8 mouse cellular contexts compared by ENCODE assay signal in the genomic region with DNA sequence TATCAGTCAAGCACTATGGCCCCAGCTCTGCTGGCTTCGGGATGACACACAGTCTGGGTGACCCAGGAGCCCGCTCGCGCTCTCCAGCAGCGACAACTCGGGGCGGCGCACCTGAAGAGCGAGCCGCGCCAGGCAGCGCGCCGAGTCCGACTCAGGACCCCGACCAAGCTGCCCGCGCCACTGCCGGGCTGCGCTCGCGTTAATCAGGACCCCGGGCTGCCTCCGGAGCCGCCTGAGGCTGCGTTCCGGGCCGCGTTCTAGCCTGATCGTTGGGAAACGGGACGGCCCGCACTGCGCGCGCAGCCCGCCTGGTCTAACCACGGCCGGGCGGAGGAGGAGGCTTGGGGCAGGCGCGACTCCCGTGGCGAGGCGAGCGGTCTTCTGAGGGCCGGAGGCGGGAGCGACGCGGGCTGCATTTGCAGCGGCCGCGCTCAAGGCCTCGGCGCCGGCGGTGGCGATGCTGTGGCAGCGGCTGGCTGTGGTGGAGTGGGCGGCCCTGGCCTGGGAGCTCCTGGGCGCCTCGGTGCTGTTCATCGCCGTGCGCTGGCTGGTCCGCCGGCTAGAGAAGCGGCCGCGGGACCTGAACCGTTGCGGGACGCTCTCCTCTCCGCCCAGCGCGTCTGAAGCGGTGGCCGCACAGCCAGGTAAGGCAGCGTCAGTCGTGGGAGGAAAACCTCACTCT. TPM values are rescaled to one million over a fixed set of nuclear protein-coding genes. Genes with fewer than 3 reads are reported as not detected.
DNase-seq lines count a peak whose midpoint lies in the region; ATAC-seq lines count a peak whose summit lies in the region.

A gene (plus strand): TSS at position 225 of the 682 bp plus-strand sequence.

- H3K4me2 ChIP-seq in forebrain, embryonic 11.5 days (ENCODE audit: low read depth, low read length, severe bottlenecking): peak within 1 kb of the TSS; percentile 67
- peak within 1 kb of the TSS; percentile 88 for H3K4me2 ChIP-seq in heart, embryonic 16.5 days (ENCODE audit: low read depth, low read length)
- H3K4me2 ChIP-seq in liver, embryonic 15.5 days: peak within 1 kb of the TSS; percentile 87
- H3K4me2 ChIP-seq in neural tube, embryonic 12.5 days (replicated peaks): peak within 1 kb of the TSS; percentile 66

- peak; percentile 97 for ATAC-seq in forebrain, embryonic 11.5 days (replicated peaks; ENCODE audit: low FRiP score)
- peak; percentile 93 for ATAC-seq in heart, embryonic 16.5 days (replicated peaks; ENCODE audit: extremely low read depth, insufficient read depth, low FRiP score)
- peak; percentile 97 for ATAC-seq in liver, embryonic 15.5 days (ENCODE audit: insufficient read depth)
- ATAC-seq in neural tube, embryonic 12.5 days (ENCODE audit: low FRiP score, low read depth): peak; percentile 94

- H3K36me3 ChIP-seq in forebrain, embryonic 11.5 days (ENCODE audit: control insufficient read depth, insufficient read depth, low read length): no peaks in the 10 kb centered on the region; the same call in 1 of the 2 replicates
- peaks cover 20% of the 10 kb centered on the region for H3K36me3 ChIP-seq in heart, embryonic 16.5 days (ENCODE audit: control insufficient read depth, insufficient read depth)
- peaks cover 21% of the 10 kb centered on the region for H3K36me3 ChIP-seq in liver, embryonic 15.5 days (replicated peaks)
- peaks cover 11% of the 10 kb centered on the region for H3K36me3 ChIP-seq in neural tube, embryonic 12.5 days

- DNase-seq in CD8-positive naive resting alpha-beta T cell, adult 2 months (ENCODE audit: low read depth in 2 of 2, low spot score in 2 of 2): peak; percentile 91 to 95
- DNase-seq in c-Kit-positive CD71-negative TER-119-negative erythroid progenitor cells, embryonic 14.5 days (ENCODE audit: low read depth): peak; percentile 88
- peak; percentile 97 for DNase-seq in forebrain, embryonic 11.5 days (ENCODE audit: low spot score)
- DNase-seq in kidney, postnatal 36 days: peak; percentile 93 to 96
- peak; percentile 77 for DNase-seq in telencephalon, adult 2 months (ENCODE audit: low read depth, low spot score)

- H3K4me3 ChIP-seq in forebrain, embryonic 11.5 days (ENCODE audit: low read depth, low read length): peak within 1 kb of the TSS; percentile 93
- H3K4me3 ChIP-seq in heart, embryonic 16.5 days (ENCODE audit: low read length): peak within 1 kb of the TSS; percentile 98
- peak within 1 kb of the TSS; percentile 91 for H3K4me3 ChIP-seq in liver, embryonic 15.5 days (replicated peaks)
- peak within 1 kb of the TSS; percentile 93 for H3K4me3 ChIP-seq in neural tube, embryonic 12.5 days

- peak within 1 kb of the TSS; percentile 93 for H3K9ac ChIP-seq in forebrain, embryonic 11.5 days (ENCODE audit: low read length)
- peak within 1 kb of the TSS; percentile 98 for H3K9ac ChIP-seq in heart, embryonic 16.5 days (ENCODE audit: low read length)
- H3K9ac ChIP-seq in liver, embryonic 15.5 days: peak within 1 kb of the TSS; percentile 93
- H3K9ac ChIP-seq in neural tube, embryonic 12.5 days: peak within 1 kb of the TSS; percentile 94

- WGBS in forebrain, embryonic 11.5 days: under 1% methylated on average over 81 of the region's 81 CpGs
- under 1% methylated on average over 77 of the region's 81 CpGs for WGBS in heart, embryonic 16.5 days
- under 1% methylated on average over 81 of the region's 81 CpGs for WGBS in liver, embryonic 15.5 days (ENCODE audit: insufficient replicate concordance)
- WGBS in neural tube, embryonic 12.5 days: under 1% methylated on average over 81 of the region's 81 CpGs

- peak within 1 kb of the TSS; percentile 93 for H3K27ac ChIP-seq in forebrain, embryonic 11.5 days (ENCODE audit: low read depth, low read length)
- H3K27ac ChIP-seq in heart, embryonic 16.5 days (ENCODE audit: low read length): peak within 1 kb of the TSS; percentile 96
- peak within 1 kb of the TSS; percentile 99 for H3K27ac ChIP-seq in liver, embryonic 15.5 days (replicated peaks)
- peak within 1 kb of the TSS; percentile 82 for H3K27ac ChIP-seq in neural tube, embryonic 12.5 days

- no peaks in the 10 kb centered on the region for H3K27me3 ChIP-seq in forebrain, embryonic 11.5 days (ENCODE audit: control insufficient read depth, insufficient read depth, low read length)
- no peaks in the 10 kb centered on the region for H3K27me3 ChIP-seq in heart, embryonic 16.5 days (ENCODE audit: control insufficient read depth, insufficient read depth, low read length)
- H3K27me3 ChIP-seq in liver, embryonic 15.5 days: no peaks in the 10 kb centered on the region
- no peaks in the 10 kb centered on the region for H3K27me3 ChIP-seq in neural tube, embryonic 12.5 days (replicated peaks)

- H3K9me3 ChIP-seq in forebrain, embryonic 11.5 days (ENCODE audit: control insufficient read depth, low read length): no peaks in the 10 kb centered on the region
- no peaks in the 10 kb centered on the region for H3K9me3 ChIP-seq in heart, embryonic 16.5 days (replicated peaks; ENCODE audit: control insufficient read depth, low read length)
- no peaks in the 10 kb centered on the region for H3K9me3 ChIP-seq in liver, embryonic 15.5 days (replicated peaks)
- H3K9me3 ChIP-seq in neural tube, embryonic 12.5 days: no peaks in the 10 kb centered on the region

- peaks cover 4% of the 10 kb centered on the region; the same call in 1 of the 2 replicates for H3K4me1 ChIP-seq in forebrain, embryonic 11.5 days (replicated peaks; ENCODE audit: control insufficient read depth, insufficient read depth, low read length)
- H3K4me1 ChIP-seq in heart, embryonic 16.5 days (ENCODE audit: control insufficient read depth, insufficient read depth, low read length): peaks cover 11% of the 10 kb centered on the region
- peaks cover 25% of the 10 kb centered on the region for H3K4me1 ChIP-seq in liver, embryonic 15.5 days (replicated peaks)
- peaks cover 16% of the 10 kb centered on the region for H3K4me1 ChIP-seq in neural tube, embryonic 12.5 days

RNA-seq across cellular contexts. Expression of the gene that starts here (rescaled TPM):
- 39.0 and 48.6 TPM in 2 replicates for polyA plus RNA-seq in forebrain, embryonic 11.5 days (2014; fragmentation: Nextera tagmentation; extraction: Ambion mirVana)
- 14.4 and 17.6 TPM in 2 replicates for polyA plus RNA-seq in heart, embryonic 16.5 days (2015; fragmentation: Nextera tagmentation; extraction: Ambion mirVana)
- 13.1 and 14.3 TPM in 2 replicates for polyA plus RNA-seq in liver, embryonic 15.5 days (2015; fragmentation: Nextera tagmentation; extraction: Ambion mirVana)
- 33.5 and 34.1 TPM in 2 replicates for polyA plus RNA-seq in neural tube, embryonic 12.5 days (2016; fragmentation: Nextera tagmentation; extraction: Ambion mirVana)

Comparison
In these comparisons a context has a peak if more than half of its experiments do, and no peak if none do; other contexts are left out.
1. Peak in every context shown above with its lines: DNase-seq, ATAC-seq, H3K4me3 ChIP-seq and H3K27ac ChIP-seq.